Mouse (Mus musculus) erythroblast, adult 5-6 weeks (primary cell): ENCODE results near the gene Nck1. TPM values are rescaled to one million over a fixed set of nuclear protein-coding genes. Genes with fewer than 3 reads are reported as not detected.
A peak's percentile ranks its signal among the peaks of the same experiment; 100 is the strongest.

Source experiments
- ATAC-seq: replicated peaks from 2 replicates; pipeline ENCODE4 v1.8.0; 2016; ENCODE audit warnings: moderate number of reproducible peaks, mild to moderate bottlenecking, moderate TSS enrichment, inconsistent platforms; ENCODE audit not compliant: poor library complexity, low FRiP score, severe bottlenecking
- total RNA-seq, 2 experiments: library from RNA; stranded (forward) in 1 of 2; stranded (reverse) in 1 of 2; fragments of 150-400 nt in 1 of 2; fragments of 200-764, 138-1000 nt in 1 of 2; gene quantifications; 2 replicates each; pipeline versions ENCODE4 v1.2.3 to v1.2.4; 2015 to 2017; ENCODE audit warnings: low replicate concordance in 2 of 2

Nck1 gene
- total RNA-seq (2015; ENCODE audit: low replicate concordance), result 5.2 and 7.5 TPM in 2 replicates
- total RNA-seq (2017; ENCODE audit: low replicate concordance), result 9.5 and 10.2 TPM in 2 replicates

- peak; percentile 98 for ATAC-seq
Measured at GRCm38 (mm10) chr9:100545715-100546593, at the start of gene Nck1. Gene Nck1, minus strand, starts transcription at chr9:100546134.

DNA sequence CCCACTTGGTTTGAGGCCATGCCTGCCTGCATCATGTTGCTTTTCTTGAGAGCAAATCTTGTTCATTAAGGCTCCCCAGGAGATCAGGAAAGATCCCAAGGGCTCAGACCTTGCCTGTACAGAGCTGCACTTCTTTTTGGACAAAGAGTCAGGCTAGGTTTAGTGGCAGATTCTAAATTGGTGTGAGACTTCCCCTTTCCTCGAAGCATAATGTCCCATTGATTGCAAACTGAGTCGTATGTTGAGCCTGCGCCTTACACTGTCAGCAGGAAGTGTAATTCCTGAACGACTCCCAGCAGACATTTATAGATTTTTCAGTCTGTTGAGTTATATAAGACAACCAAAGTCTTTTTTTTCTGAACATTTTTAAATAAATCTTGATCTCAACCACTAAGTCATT lies 44.5 kb upstream of the Nck1 start:
- no peak for ATAC-seq

DNA sequence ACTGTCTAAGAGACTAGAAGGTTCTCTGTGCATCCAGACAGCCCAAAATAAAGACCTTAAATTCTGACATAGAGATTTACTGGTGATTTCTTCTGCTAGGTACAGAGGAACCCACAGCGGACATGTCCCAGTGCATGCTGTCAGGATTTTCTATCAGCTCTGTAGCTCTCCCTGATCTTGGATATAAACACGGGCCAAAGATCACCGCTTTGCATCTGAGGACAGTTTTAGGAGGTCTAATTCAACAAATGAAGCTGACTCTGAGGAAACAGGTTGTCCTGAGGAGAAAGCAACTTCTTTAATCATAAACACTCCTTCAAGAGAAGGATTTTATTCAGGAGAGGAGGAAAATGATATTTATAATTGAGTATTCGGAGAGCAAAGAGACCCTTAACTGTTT lies 38.1 kb upstream of the Nck1 start:
- ATAC-seq, result no peak

- no peak for ATAC-seq
Measured at GRCm38 (mm10) chr9:100582883-100583575, 37.1 kb upstream of the Nck1 start.

DNA sequence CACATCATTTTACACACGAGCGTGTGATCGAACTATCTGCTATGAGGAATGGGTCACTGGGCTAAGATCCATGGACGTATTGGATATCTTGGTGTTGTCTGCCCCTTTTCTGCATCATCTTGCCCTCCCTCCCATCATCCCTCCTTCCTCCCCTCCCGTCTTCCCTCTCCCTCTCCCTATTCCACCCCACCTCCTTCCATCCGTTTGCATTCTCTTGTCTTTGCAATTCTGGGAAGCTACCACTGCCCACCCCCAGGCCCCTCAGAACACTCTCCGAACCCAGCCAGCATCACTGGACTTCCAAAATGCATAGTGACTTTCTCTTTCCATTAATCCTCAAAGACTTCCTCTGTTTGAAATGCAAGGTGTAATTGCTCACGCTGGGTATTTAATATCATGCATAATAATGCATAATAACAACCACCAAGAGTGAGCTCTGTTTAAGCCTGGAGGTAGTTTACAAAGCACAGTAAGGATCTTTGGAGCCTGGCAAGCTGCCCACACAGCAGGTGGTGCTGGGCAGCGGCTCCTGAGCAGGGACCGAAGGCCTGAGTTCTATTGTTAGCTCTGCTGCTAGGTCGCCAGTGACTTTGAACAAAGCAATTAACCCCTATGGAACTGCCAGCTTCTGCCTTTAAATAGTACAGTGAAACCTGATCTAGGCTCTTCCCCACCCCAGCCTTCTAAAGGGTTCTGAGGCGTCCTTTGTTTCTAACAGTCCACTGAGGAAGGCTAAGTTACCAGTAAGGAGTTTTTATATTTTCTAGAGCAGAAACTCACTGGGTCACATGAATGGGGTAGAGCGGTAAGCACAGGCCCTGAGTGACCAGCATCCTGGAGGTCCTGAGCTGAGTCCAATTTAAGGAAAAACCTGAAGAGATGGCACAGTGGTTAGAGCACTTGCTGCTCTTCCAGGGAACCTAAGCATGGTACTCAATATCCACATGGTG lies 35.9 kb upstream of the Nck1 start:
- no peak for ATAC-seq

DNA sequence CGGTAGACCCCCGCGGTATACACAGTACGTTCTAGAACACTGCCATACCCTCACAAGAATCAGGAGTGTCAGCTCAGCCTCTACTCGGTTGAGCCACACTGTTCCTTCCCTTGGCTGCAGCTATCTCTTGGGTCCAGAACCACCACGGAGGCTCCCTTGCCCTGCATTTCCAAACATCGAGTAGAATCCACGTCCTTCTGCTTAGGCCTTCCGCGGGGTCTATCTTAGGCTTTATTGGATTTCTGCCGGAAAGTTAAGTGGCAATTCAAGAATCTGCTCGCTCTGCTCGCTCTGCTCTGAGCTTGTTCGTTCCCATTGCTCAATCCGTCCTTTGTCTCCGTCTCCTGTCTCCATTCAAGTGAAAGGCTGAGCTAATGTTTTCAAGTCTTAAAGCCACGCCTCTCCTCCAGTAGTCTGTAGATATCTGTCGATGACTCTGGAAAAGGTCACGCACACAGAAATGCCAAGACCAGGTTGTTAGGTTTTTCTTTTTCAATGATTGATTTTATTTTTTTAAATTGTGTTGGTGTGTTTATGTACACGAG lies 34.3 kb upstream of the Nck1 start:
- no peak for ATAC-seq

GRCm38 (mm10) chr9:100573942-100574341 lies 28.0 kb upstream of the Nck1 start:
- no peak for ATAC-seq

- no peak for ATAC-seq
Measured at GRCm38 (mm10) chr9:100573300-100573699, 27.4 kb upstream of the Nck1 start.

GRCm38 (mm10) chr9:100571511-100571910 lies 25.6 kb upstream of the Nck1 start:
- no peak for ATAC-seq

DNA sequence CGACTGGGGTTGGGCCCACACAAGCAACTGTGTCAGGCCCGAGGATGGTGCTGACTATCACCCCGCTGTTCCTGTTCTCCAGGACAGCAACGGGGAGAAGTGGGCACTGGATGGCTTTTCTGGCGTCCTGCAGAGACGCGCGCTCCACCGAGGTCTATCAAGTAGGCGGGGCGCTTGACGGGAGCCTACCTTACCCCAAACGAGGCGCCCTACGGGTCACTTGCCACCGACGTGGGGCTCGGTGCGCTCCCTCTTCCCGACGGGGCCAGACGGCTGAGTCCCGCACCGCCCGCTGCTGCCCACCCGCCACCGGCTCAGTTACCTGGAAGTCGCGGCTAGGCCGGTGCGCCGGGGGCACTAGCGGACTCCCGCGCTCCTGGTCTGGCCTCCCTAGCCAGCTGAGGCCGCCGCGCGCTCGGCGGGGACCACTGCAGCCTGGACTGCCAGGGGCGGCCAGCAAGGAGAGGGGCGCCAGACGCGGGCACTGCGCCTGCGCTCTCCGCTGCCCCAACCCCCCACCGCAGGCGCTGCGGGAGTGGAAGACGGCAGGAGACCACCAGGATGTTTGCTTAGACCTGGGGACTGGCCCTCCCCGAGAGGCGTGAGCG lies 24.8 kb upstream of the Nck1 start, which contains the start of gene Slc35g2:
Slc35g2 (minus strand) TSS at position 465 of the 608 bp plus-strand sequence.
- ATAC-seq, result no peak

DNA sequence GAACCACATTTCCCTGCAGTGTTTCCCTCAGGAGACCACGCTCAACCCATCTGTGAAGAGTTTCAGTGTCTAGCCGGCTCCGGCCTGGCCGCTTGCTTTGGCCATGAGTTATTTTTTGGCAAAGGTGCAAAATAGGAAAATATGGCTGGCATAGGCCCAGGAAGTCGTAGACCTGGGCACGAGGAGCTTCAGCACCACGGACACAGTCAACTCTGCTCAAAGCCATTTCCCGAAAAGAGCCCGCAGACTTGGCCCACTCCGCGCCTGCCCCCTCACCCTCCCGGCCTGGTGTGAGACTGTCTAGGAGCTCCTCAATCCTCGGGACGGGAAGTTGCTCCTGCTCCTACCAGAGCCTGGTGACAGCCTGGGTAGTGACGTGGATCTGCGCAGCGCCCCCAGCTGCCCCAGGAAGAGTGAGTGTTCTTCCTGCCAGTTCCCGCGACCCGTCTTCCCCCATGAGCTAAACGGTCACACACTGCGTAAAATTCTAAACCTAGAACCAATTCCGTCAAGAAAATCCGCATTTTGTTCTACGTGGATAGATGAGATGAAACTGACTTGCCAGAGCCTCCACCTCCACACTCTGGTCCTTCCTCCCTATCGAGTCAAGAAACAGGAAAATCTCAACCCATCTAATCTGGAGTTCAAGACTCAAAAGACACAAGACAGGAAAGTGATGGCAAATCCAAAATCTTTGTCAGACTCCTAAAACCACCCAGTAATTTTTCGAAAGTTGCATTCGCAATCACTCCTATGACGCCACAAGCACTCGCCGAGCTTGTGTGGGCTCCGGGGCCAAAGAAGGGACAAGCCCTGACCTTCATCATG lies 24.1 kb upstream of the Nck1 start:
- no peak for ATAC-seq

GRCm38 (mm10) chr9:100560251-100560890 lies 14.4 kb upstream of the Nck1 start:
- no peak for ATAC-seq

- ATAC-seq, result no peak
Measured at GRCm38 (mm10) chr9:100558991-100559390, 13.1 kb upstream of the Nck1 start.

DNA sequence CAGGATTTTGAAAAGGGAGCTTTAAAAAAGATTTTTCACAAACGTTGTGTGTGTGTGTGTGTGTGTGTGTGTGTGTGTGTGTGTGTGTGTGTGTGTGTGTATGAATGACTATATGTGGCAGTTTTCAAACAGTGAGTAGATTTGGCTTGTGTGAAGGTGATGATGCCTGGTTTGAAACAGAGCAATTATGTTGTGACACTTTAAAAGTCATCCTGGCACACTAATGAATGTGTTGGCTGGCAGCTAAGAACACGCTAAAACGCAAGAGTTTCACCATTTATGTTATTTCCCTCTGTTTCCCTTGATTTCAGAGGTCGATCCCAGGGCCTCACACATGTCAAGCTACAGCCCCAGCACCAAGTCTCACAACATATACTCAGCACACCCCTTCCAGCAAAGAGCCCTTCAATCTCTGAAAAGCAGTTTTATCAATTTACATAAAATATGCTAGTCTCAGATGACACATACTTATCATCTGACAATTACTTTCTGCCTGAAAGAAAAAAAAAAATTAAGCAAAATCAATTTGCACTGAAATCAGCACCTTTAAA lies 12.2 kb upstream of the Nck1 start:
- no peak for ATAC-seq

DNA sequence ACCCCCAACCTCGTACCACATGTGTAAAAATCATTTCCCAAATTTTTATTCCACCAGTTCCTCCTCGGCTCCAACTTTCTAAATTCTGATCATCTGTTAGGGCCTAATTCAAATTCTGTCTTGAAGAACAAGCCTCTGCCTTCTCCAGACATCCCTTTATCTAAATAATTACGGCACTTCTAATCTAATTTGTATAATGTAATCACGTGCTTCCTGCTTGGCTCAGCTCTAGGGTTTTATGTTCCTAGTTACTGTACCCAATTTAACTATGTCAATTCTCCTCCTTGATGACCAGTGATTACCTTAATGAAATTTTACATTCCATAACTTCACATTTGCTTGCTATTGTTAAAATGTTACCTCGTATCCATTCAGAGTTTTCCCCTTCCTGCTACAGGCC lies 9.8 kb upstream of the Nck1 start:
- no peak for ATAC-seq

GRCm38 (mm10) chr9:100548313-100548712 lies 2.4 kb upstream of the Nck1 start:
- no peak for ATAC-seq

DNA sequence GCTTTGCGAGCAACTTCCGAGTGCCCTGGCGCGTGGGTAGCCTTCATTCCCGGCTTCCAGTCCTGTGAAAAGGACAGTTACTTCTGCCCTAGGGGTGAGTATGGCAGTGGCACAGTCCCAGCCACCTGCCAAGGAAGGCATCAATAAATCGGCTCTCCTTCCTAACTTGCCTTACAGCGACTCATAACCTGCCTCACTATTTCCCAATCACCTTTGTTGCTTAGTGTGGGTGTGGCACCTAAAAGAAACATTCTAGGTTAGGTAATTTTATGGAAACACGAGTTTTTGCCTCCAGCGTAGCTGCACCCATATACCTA lies 618 bp upstream of the Nck1 start:
- ATAC-seq, result peak; percentile 42
